Mouse (Mus musculus) embryo, embryonic 11 days (tissue): ENCODE results near the gene Zfp3.
"Not testable (repeated sequence)": the region's sequence is repeated elsewhere in the genome, so short reads cannot be mapped to it uniquely, and the experiment has no call there.

Experiments
- DNase-seq: peaks from one replicate; pipeline ENCODE4 v3.0.0-alpha.2; 2015

Gene Zfp3

DNA sequence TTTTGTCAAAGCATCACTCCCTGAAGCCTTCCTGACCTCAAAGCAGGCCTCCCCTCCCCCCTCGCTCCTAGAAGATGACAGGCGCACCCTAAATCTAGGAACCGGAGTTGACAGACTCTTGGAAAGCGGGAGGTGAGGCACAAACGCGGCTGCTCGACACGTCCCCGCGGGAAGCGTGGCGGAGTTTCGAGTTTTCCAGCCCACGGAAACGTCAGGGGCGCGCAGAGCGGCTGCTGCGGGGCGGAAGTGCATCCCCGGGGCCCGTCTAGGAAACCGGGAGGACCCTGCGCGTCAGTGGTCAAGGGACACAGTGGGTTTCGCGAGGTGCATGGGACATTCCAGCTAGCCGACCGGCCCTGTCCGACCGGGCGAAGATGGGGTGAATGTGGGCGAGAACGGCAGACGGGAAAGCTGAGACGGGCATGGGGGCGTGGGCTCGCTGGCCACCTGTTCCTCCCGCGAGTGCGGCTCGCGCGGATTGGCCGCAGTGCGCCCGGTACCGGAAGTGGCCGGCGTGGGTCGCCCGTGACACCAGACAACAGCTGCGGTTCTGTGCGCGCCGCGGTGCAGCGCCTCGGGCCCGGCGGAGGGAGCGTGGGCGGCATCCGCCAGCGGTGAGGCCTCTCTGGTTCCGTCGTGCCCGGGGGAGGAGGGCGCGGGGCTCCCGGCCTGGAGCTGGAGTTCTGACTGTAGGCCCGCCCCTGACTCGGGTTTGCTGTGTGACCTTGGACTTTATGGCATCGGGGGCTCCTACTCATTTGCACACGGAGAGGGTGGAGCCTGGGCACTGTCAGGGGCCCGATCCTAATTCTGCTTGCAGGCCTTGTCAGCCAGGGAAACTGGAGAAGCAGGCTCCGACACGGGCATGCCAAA is at the start of gene Zfp3:
Gene Zfp3, plus strand, starts transcription at position 274 of the 873 bp plus-strand sequence.
- peak; percentile 84 for DNase-seq

DNA sequence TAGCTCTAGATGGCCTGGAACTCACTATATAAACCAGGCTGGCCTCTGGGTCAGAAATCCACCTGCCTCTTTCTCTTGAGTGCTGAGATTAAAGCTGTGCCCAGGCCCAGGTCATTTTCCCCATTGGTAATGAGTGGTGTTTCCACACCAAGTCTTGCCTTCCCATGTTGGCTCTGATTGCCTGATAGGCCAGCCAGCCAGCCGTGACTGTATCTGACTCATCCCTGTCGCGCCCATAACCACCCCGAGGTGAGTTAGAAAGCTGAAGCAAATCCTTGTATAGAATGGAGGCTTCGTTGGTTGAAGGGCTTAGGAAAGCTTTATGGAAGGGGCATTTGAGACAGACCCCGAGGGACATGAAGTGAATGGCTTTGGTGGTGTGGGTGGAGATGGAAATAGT is 48.2 kb upstream of the Zfp3 start:
- no peak for DNase-seq

DNA sequence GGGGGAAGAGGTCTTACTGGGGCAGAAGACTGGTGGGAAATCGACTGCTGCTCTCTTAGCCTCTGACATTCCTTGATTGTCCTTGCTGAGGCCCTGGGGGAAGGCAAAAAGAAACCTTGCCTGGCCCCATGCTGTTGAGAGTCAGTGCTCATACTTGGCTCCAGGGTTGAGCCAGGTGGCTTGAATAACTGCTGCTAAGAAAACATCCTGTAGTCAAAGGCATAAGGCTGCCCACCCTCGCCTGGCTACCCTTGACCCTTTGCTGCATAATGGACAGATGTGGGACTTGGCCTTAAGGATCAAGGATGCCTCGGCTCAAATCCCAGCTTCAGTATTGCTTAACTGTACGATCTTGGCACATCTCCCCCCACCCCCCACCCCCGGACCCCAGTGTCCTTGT is 45.5 kb upstream of the Zfp3 start:
- no peak for DNase-seq

DNA sequence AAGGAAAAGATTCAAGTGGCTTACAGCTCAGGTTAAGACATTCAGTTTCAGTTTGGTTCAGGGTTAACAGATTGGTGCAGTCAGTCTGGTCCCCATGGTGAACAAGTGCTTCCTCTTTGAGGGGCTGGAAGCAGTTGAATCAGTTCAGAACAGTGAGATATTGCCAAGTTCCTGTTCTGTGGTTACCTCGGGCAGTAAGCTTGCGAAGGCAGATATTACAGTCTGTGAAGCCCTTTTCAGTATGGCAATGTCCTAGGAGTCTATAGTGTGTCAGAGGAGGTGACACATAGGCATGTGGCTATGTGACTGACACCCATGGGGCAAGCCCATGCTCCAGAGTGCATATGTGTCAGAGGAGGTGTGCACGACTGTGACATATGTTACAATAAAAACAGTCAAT is 43.4 kb upstream of the Zfp3 start:
- DNase-seq = no peak

DNA sequence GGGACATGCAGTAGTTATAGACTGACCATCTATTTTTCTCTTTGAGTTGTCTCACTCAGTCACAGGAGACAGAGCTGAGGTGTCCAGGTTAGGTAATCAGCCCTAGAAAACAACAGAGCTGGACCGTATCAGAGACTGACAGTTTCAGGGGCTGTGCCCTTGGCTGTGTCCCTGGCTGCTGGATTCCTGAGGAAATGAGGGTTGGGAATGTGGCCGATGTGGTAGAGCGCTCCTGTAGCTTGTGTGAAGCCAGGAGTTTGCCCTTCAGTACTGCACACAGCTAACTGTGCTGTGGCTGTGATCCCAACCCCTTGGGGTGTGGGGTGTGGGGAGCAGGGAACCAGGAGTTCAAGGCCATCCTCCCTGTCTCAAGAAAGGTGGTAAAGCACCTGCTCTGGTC is 42.9 kb upstream of the Zfp3 start:
- DNase-seq = no peak

DNA sequence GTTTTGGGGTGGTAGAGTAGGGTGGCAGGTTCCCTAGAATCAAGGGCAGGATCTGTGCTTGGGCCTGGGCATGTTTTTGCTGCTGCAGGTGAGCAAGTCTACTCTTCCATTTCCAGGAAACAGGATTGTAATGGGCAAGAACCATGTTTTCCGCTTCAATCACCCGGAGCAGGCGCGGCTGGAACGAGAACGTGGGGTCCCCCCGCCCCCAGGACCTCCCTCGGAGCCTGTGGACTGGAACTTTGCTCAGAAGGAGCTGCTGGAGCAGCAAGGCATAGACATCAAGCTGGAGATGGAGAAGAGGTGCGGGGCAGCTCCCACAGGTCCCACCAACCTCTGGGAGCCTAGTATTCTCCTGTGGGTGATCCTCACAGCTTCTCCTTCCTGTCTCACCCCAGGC is 39.3 kb upstream of the Zfp3 start:
- DNase-seq = no peak

DNA sequence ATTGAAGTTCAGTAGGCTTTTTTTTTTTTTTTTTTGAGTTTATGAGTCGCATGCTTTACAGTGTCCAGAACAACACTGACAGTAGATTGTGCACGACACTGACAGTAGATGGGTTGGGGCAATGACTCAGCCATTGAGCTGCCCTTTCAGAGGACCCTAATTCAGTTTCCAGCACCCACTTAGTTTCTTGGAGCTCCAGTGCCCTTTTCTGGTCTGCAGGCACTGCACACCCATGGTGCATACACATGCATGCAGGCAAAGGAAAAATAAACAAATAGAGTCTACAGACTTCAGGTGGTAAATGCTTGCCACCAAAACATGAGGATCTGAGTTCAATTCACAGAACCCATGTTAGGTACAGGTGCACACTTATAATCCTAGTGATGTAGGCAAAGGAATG is 37.4 kb upstream of the Zfp3 start:
- DNase-seq = no peak

DNA sequence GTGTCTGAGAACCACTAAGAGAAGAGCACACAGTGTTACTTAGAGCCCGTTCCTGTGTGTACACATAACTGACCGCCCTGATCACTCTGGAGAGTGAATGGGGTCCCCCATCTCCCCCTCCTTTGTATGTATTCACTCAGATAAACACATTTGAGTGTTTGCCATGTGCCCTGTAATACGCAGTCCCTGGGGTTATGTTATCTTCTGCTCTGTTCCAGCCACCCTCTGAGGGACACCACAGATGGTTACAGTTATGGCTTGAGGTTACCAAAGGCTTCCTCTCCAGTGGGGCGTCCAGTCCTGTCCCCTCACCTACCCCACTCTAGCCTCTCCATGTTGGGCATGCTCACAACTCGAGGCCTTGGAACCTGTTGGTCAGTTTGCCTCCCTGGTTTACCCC is 36.6 kb upstream of the Zfp3 start:
- DNase-seq = no peak

DNA sequence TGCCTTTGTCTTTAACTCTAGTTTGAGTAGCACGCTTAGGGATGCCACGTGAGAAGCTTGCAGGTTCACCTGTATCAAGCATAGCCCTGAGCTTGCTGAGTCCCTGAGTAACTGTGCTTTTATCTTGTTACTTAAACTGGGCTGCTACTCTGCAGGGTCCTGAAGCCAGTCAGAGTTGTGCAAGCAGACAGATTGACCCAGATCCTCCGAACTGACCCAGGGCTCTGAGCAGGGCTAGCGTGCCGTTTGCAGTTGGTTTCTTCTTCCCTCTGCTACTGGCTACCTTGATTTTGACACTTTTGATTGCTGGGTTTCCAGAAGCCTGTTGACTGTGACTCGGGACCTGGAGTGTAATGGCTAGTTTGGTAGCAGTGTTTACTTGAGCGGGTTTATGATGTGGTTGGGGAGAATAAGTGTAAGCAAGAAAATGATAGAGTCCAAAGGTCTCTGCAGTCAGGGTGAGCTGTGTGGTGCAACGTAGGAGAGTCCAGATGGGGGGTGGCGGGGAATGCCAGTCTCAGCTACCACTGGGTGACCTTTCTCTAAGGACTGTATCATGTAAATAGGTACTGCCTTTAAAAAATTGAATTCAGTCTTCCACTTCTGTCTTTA is 33.5 kb upstream of the Zfp3 start:
- DNase-seq = no peak

DNA sequence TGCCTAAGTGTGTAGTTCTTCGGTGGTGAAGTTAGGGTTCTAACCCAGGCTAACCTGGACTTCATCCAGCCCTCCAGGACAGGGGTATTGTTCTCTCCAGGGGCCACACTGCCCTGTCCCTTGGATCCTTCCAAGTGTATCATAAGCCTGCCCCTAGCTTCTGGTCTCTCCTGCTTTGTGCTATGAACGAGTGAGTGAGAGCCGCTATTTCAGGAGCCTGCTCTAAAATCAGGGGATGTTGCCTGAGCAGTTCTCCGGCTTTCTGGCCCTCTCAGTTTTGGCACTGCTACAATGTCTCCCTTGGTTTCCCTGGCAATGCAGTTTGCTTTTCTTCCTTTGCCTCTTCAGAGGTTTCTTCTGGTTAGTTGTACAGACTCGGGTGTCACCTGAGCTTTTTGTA is 32.8 kb upstream of the Zfp3 start:
- no peak for DNase-seq

DNA sequence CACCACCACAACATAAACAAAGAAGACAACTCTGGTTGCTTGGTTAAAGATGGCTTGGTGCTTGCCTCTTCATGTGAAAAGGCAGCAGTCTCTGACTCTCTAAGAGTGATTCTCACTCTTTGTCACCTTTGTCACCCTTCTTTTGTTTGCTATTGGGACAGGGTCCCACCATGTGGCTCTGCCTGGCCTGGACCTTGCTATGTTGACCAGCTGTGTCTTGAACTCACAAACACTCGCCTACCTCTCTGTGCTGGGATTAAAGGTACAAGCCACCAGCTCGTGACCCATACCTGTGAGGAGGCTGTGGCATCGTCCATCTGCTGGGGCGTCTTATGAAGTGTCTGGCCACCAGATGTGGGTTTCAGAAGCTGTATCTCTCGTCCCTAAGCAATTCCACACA is 30.8 kb upstream of the Zfp3 start:
- DNase-seq = no peak

DNA sequence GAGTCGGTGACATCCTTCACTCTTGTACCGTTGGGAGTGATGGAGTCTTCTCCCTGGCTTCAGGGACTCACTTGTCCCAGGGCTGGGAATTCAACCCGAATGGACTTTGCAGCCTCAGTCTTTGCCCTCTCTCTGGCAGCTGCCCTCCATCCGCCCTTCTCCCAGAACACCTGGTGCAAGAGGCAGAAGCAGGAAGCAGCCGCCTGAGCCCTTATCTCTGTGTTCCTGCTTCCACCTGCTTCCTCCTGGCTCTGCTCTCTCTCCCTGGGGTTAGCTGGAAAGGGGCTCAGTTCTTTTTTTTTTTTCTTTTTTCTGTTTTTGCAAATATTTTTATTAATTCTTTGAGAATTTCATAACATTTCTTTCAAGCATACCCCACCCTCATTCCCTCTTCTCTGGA is 26.3 kb upstream of the Zfp3 start:
- no peak for DNase-seq

DNA sequence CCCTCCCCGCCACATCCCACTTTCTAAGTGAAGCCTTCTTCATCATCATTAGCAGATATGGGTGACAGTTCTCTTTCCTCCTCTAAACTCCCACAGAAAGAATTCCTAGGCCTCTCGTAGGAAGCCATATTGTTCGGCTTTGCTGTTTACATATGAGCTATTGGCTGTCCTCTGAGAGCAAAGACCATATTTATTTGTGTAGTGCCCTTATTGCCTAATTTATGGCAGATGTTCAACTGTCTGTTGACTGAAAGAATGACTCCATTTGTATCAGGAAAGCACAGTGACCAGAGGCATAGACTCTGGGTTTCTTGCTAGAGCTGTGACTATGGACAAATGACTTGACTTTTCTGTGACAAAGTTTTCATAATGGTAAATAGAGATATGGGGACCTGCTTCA is 22.4 kb upstream of the Zfp3 start:
- DNase-seq = no peak

DNA sequence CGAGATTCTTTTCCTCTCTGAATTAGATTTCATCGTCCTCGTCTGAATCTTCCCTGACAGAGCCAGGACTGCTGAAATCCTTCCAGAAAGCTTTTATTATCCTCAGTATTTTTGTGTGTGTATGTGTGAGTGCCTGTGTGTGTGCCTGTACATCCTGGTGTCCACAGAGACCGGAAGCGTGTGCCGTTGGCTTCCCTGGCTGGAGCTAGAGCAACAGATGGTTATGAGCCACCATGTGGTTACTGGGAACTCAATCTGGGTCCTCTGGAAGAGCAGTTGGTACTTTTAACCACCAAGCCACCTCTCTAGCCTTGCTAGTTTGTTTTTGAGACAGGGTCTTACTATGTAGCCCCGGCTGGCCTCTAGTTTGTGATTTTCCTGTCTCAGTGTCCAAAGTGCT is 21.9 kb upstream of the Zfp3 start:
- DNase-seq = no peak

DNA sequence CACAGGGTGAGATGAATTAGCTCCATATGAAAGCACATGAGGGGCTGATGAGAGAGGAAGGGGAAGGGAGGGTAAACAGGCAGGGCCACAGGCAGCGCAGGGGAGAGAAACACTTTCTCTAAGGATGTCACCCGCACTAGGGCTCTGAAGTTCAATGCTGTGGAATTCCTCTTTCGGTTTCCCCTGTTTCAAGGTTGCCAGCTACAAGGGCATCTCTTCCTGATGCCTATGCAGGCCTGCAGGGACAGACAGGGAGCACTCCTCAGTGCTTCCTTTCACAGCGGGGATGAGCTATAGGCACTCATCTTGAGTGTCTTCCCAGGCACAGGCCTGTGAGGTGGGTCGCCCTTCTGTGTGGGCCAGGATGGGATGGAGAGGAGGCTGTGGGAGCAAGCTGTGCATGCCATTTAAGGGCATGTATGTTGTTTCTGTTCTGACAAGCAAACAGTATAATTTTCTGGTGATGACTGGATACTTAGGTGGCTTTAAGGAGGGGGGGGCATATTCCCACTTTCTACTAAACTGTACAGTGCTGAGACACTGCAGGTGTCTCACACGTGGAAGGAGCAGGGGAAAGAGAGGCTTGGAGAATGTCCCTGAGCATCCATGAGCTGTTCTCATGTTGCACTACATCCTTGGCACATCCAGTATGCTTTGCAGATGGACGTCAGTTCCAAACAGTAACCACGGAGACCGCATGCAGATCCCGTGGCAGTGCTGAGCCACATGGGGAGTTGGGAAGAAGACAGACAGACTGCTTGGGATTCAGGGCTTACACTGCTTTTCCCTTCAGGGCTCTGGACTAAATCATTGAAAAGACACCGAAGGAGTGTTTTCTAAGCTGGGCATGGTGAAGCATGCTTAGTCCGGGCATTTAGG is 21.2 kb upstream of the Zfp3 start:
- no peak for DNase-seq

DNA sequence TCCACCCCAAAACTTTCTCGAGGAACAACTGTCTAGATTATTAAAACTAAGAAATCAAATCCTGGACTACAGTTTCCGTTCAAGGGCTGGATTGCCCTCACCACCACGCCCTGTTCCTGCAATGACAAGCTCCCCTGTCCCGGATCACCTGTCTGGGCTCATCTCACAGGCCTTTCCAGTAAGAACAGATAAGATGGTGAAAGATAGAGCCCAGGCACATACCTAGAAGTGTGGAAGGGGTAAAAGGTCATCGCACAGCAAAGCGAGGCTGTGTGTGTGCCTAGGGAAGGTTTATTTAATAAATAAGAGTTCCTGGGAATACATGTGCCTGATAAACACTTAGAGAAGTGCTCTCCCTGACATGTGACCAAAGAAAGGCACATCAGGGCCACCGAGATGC is 18.4 kb upstream of the Zfp3 start:
- no peak for DNase-seq

DNA sequence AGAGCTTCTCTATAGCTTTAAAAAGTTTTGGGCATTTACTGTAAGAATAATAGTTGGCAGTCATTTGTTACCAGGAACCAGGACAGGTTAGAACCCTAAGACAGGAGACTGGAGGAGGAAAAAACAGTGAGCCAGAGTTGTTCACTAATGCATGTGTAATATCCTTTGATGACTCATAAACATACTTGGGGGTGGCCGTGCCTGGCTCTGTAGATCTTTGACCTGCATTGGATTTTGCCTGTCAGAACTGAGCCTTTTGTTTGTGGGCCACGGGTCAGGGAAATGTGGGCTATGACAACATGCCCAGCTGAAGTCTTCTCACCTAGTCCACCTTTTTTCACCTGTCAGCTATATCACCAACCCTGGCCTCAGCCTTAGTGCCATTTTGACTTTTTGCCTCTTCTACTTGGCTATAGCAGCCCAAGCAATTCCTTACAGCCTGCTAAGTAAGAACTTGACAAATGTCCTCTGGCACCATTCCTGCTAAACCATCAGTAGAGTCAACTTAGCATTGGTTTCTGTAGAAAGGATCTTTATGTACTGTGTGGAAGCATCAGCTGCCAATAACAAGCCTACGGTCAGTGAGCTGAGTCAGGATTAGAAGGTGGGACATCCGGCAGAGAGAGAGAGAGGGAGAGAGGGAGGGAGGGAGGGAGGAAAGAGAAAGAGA is 16.0 kb upstream of the Zfp3 start:
- no peak for DNase-seq

DNA sequence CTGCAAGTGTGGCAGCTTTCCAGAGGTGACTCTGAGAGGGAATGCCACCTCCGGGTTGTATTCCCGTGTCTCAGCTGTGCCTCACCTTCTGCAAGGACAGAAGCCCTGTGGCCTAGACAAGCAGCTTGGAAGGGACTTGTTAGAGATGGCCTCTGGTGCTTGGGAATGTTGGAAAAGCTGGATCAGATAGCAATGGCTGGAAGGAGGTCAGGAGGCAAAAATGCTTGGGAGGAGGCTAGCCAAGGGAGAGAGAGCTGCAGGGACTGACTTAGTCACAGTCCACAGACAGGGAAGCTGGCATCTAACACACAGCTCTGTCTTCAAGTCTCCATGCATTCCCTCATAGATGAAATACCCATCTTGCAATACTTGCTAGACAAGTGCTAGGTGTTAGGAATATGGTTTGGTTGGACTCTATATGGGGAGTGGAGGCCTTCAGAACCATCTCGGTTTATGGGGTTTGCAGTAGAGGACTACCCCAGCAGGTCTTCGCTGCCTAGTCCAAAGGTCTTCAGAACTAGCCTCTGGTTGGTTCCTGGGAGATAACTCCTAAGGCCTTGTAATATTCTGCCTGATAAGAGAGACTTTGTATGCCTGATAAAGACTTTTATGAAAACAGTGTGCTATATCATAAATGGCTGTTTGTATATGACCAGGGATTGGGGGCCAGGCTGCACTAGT is 11.5 kb upstream of the Zfp3 start:
- DNase-seq = no peak

DNA sequence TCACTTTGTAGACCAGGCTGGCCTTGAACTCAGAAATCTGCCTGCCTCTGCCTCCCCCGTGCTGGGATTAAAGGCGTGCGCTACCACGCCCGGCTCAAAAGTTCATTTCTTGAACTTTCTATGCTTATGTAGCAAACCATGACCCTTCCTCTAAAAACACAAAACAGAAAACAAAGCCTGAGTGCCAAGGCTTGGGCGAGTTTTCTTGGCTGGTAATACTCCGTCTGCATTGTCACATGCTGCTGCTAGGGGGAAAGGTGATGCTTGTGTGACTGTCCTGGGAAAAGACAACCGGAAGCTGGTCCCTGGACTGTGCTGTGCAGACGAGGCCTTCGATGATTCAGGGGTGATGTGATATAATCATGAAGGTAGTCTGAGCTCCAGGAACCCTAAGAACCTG is 10.9 kb upstream of the Zfp3 start:
- DNase-seq = no peak

DNA sequence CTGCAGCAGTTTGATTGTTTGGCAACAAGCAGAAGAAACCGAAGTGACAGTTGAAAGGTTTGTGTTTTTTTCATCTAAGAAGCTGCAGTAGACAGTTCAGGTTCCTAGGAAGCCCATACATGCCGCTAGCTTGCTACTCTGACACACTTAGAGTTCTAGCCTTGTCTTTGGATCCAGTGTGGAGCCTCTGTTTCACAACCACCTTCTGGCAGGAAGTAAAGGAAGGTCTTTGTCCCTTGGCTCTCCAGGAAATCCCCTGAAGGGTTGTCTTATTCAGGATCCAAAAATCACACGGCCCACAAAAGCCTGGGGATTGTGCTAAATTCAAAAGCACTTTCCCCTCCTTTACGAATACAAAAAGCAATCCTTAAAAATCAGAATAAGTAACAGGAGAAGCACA is 9.5 kb upstream of the Zfp3 start:
- DNase-seq = no peak

DNA sequence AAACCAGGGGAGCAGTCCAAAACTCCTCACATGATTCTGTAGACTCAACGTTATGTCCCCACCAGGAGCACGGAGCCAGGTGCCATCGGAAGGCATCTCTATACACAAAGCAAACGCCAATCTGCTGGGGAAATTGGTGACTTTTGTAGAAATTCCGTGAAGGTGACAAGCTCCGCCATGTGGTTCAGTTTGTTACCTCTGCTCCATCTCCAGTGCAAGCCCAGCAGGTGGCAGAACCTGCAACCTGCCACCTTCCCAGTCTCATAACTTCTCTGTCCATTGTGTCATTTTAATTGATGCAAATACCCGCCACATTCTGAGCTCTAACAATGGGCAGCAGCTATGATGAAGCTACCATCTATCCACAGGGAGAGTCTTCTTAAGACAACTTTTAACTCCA is 9.1 kb upstream of the Zfp3 start:
- no peak for DNase-seq

DNA sequence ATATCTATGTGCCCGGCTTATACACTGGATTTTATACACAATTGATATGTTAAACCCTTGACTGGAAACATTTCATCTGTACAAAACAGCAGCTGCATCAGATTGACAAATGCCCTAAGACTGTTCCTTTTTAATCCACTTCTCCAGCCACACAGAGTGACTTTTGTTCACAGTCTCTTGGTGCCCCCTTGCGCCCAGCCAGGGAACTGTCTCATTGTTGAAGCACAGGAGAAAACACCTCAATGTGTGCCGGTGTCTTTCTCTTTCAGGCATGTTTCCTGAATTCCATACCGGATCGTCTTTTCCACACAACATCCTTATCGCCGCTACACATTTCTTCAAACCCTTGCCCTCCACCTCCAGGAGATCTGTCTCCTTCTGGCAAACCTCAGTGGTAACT is 8.4 kb upstream of the Zfp3 start:
- DNase-seq = peak; percentile 80

DNA sequence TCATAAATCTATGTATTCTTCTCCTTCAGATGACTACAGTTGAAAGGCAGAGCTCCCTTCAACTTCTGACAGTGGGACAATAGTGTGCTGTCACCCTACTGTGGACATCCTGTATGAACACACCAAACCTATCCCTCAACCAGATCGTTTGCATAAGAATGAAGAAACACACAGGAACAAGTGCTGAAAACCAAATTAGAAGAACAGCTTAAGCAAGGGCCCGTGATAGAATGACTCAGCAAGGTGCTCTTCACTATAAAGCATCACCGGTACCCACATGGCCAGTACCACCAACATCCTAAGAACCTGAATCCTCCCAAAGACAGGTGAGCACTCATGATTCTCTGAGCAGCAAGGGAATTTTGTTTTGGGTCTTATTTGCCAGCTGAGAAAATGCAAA is 3.6 kb upstream of the Zfp3 start:
- not testable (repeated sequence) for DNase-seq
